Mouse (Mus musculus): Measurements from ENCODE around the gene Hoxd3. TPM values are rescaled to one million over a fixed set of nuclear protein-coding genes. Genes with fewer than 3 reads are reported as not detected.

The Hoxd3 gene
- polyA plus RNA-seq, 1 experiment: 5.7 TPM

DNA sequence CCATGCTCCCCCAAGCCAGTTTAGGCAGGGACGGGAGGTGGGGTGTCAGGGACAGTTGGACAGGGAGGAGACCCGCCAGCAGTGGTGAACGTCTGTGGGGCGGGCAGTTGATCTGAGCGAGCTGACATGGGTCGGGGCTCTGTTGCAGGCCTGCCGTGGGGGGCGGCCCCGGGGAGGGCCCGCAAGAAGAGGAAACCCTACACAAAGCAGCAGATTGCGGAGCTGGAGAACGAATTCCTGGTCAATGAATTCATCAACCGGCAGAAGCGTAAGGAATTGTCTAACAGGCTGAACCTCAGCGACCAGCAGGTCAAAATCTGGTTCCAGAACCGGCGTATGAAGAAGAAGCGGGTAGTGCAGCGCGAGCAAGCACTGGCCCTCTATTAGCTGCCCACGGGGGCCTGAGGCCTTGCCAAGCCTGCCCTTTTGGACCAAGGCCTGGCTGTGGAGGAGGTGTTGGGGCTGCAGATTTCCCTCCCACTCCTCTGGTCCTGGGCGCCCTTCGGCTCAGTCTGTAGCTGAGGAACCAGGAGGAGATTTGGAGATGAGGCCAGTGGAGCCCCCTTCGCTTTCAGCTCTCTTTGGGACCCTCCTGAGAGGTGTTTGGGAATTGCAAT lies 36.0 kb upstream of the Hoxd3 start:
- no peak overlapping the region for H3K27ac ChIP-seq (ENCODE audit: insufficient read depth, low read length)
- 4% methylated on average over 23 of the region's 24 CpGs for WGBS
- H3K4me1 ChIP-seq (ENCODE audit: control insufficient read depth, insufficient read depth, low read length): no peaks in the 10 kb centered on the region
- no peak overlapping the region for H3K4me3 ChIP-seq (replicated peaks; ENCODE audit: insufficient read depth, low read depth, low read length)
- TF ChIP-seq POLR2A (IDR thresholded peaks at IDR 0.05; ENCODE audit: borderline replicate concordance, insufficient read depth, low read length) (no peak), CTCF (IDR thresholded peaks at IDR 0.05; ENCODE audit: borderline replicate concordance, insufficient read depth, low read depth, low read length) (no peak)
- no peak for DNase-seq
- peaks cover 8% of the 10 kb centered on the region; the same call in 1 of the 2 replicates for H3K27me3 ChIP-seq (ENCODE audit: control insufficient read depth, insufficient read depth, low read length)

DNA sequence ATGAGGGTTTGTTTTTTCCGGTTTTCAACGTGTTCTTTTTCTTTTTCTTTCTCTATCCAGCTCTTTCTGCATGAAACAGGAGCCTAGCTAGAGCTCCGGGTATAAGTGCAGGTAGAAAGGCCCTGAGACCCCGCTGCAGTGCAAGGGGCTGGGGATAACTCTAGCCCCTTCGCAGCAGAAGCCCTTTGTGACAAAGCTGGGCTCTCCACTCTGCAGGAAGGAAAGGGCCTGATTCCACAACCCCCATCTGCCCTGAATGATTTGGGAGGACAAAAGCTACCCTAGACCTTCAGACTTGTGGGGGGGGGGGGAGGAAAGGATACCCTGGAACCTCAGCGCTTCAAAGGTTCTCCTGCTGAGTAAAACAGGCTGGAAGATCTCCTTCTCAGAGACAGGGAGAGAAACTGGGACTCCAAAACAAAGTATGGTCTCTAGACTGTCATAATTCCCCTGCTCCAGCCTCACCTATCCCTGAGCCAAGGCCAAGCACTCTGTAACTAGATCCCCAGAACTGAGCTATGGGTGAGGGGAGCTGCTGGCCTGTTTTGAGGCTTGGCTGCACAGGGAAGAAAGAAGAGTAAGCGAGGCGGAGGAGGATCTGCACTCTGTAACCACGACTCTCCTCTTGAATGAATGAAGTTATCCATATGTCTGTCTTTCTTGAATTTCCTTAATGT lies 35.2 kb upstream of the Hoxd3 start:
- 3% methylated on average over 9 of the region's 9 CpGs for WGBS

DNA sequence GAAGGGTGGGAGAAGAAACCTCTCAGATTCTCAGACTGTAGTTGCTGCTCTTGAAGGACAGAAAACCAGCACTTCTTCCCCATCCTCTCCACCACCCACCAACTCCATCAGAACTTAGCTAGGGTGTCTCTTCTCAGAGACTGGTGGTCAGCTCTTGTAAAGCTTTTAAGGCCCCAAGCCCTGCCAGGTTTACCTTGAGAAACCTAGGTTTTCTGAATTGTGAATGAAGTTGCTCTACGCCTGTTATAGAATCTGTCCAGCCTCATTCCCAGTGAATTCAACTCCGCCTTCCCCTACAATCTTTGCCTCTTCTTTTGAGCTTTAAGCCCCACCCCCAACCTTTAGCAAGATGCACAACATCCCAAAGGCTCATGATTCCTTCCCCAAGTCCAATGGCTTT lies 34.6 kb upstream of the Hoxd3 start:
- Histone ChIP-seq H3K4me1 (ENCODE audit: control insufficient read depth, insufficient read depth, low read length) (no peaks in the 10 kb centered on the region), H3K4me3 (replicated peaks; ENCODE audit: insufficient read depth, low read depth, low read length) (no peak overlapping the region), H3K27me3 (ENCODE audit: control insufficient read depth, insufficient read depth, low read length) (peaks cover 8% of the 10 kb centered on the region; the same call in 1 of the 2 replicates), H3K27ac (ENCODE audit: insufficient read depth, low read length) (no peak overlapping the region)
- WGBS: 11% methylated on average over 2 of the region's 2 CpGs
- TF ChIP-seq POLR2A (IDR thresholded peaks at IDR 0.05; ENCODE audit: borderline replicate concordance, insufficient read depth, low read length) (no peak), CTCF (IDR thresholded peaks at IDR 0.05; ENCODE audit: borderline replicate concordance, insufficient read depth, low read depth, low read length) (no peak)
- no peak for DNase-seq

More for the DNA sequence above, 35.2 kb upstream of the Hoxd3 start:
- peaks cover 8% of the 10 kb centered on the region; the same call in 1 of the 2 replicates for H3K27me3 ChIP-seq (ENCODE audit: control insufficient read depth, insufficient read depth, low read length)
- no peak overlapping the region for H3K4me3 ChIP-seq (replicated peaks; ENCODE audit: insufficient read depth, low read depth, low read length)
- no peaks in the 10 kb centered on the region for H3K4me1 ChIP-seq (ENCODE audit: control insufficient read depth, insufficient read depth, low read length)
- no peak for DNase-seq
- H3K27ac ChIP-seq (ENCODE audit: insufficient read depth, low read length): no peak overlapping the region
- TF ChIP-seq CTCF (IDR thresholded peaks at IDR 0.05; ENCODE audit: borderline replicate concordance, insufficient read depth, low read depth, low read length): no peak
- no peak for TF ChIP-seq POLR2A (IDR thresholded peaks at IDR 0.05; ENCODE audit: borderline replicate concordance, insufficient read depth, low read length)

DNA sequence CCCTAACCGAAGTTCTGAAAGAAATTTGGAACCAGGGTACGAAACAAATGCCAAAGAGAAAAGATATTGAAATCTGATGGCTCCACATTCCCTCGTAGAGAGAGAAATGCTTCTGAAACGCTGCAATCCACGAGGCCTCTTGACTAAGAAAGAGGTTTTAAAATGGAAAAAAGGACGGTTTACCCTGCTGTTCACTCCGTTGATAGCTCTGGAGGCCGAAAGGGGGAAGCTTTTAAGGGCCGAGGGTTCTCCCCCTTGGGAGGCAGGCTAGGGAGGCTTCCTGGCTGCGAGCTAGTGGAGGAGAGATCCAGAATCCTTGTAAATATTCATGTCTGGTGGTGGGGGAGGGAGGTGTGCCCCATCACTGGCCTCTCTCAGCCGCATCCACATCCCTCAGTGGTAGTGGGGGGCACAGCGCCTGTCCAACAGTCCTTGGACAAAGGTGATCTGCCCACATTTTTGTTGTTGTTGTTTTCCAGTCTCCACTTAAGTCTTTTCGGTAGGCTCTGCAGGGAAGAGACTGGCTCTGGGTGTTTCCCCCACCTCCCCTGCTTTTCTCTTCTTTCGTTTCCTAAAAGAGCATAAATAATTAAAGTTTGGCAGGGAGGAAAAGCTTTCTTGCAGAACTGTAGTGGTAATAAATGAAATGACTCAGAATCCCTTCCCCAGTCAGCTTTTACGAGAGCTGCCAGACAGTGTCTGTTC lies 32.7 kb upstream of the Hoxd3 start, which contains the start of gene Hoxd11:
Gene Hoxd11, plus strand, starts transcription at position 667 of the 705 bp plus-strand sequence.
- DNase-seq: no peak
- Histone ChIP-seq H3K4me3 (replicated peaks; ENCODE audit: insufficient read depth, low read depth, low read length) (no peak within 1 kb of the TSS), H3K27ac (ENCODE audit: insufficient read depth, low read length) (no peak within 1 kb of the TSS), H3K4me1 (ENCODE audit: control insufficient read depth, insufficient read depth, low read length) (no peaks in the 10 kb centered on the region), H3K27me3 (ENCODE audit: control insufficient read depth, insufficient read depth, low read length) (peaks cover 16% of the 10 kb centered on the region; the same call in 1 of the 2 replicates)
- 2% methylated on average over 15 of the region's 15 CpGs for WGBS
- TF ChIP-seq POLR2A (IDR thresholded peaks at IDR 0.05; ENCODE audit: borderline replicate concordance, insufficient read depth, low read length) (no peak), CTCF (IDR thresholded peaks at IDR 0.05; ENCODE audit: borderline replicate concordance, insufficient read depth, low read depth, low read length) (no peak)

DNA sequence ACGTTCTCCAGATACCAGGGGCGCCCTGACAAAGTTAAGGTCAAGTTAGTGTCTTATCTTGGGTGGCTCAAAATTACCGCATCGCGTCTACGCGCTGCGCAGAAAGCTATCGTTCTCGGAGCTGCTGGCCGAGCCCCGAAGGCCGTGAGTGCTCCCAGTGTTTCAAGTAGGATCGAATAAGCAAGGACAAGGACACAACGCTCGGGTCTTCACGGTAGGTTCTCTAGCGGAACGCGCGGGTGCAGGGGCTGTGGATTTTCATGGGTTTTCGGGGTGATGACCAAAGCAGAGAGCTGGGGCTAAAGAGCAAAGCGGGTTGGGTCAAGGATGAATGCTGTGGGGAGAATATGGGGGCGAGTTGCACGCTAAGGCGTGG lies 32.1 kb upstream of the Hoxd3 start:
- peaks cover 17% of the 10 kb centered on the region; the same call in 1 of the 2 replicates for H3K27me3 ChIP-seq (ENCODE audit: control insufficient read depth, insufficient read depth, low read length)
- no peak for DNase-seq
- H3K4me3 ChIP-seq (replicated peaks; ENCODE audit: insufficient read depth, low read depth, low read length): no peak overlapping the region
- no peak for TF ChIP-seq CTCF (IDR thresholded peaks at IDR 0.05; ENCODE audit: borderline replicate concordance, insufficient read depth, low read depth, low read length)
- no peak for TF ChIP-seq POLR2A (IDR thresholded peaks at IDR 0.05; ENCODE audit: borderline replicate concordance, insufficient read depth, low read length)
- 3% methylated on average over 26 of the region's 26 CpGs for WGBS
- H3K4me1 ChIP-seq (ENCODE audit: control insufficient read depth, insufficient read depth, low read length): no peaks in the 10 kb centered on the region
- H3K27ac ChIP-seq (ENCODE audit: insufficient read depth, low read length): no peak overlapping the region

DNA sequence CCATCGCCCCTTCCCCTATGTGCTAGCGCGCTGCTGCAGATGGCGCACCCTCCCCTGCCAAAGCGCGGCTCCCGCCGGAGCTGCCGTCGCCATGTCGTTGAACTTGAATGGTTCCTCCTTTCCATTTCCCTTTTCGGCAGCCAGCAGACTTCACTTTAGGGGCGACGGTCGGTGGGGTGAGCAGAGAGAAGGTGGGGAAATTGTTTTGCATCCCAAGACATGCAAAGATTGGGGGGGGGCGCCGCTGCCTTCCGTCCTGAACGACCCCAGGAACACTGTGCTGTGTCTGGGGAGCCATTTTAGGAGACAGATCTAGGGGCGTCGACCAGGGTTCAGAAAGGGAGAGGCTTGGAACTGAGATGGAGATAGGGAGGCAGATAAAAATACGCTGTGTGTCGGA lies 31.7 kb upstream of the Hoxd3 start:
- TF ChIP-seq CTCF (IDR thresholded peaks at IDR 0.05; ENCODE audit: borderline replicate concordance, insufficient read depth, low read depth, low read length): no peak
- TF ChIP-seq POLR2A (IDR thresholded peaks at IDR 0.05; ENCODE audit: borderline replicate concordance, insufficient read depth, low read length): no peak
- DNase-seq: no peak
- 2% methylated on average over 23 of the region's 23 CpGs for WGBS
- H3K27me3 ChIP-seq (ENCODE audit: control insufficient read depth, insufficient read depth, low read length): peaks cover 17% of the 10 kb centered on the region; the same call in 1 of the 2 replicates
- H3K27ac ChIP-seq (ENCODE audit: insufficient read depth, low read length): no peak overlapping the region
- no peak overlapping the region for H3K4me3 ChIP-seq (replicated peaks; ENCODE audit: insufficient read depth, low read depth, low read length)
- no peaks in the 10 kb centered on the region for H3K4me1 ChIP-seq (ENCODE audit: control insufficient read depth, insufficient read depth, low read length)

DNA sequence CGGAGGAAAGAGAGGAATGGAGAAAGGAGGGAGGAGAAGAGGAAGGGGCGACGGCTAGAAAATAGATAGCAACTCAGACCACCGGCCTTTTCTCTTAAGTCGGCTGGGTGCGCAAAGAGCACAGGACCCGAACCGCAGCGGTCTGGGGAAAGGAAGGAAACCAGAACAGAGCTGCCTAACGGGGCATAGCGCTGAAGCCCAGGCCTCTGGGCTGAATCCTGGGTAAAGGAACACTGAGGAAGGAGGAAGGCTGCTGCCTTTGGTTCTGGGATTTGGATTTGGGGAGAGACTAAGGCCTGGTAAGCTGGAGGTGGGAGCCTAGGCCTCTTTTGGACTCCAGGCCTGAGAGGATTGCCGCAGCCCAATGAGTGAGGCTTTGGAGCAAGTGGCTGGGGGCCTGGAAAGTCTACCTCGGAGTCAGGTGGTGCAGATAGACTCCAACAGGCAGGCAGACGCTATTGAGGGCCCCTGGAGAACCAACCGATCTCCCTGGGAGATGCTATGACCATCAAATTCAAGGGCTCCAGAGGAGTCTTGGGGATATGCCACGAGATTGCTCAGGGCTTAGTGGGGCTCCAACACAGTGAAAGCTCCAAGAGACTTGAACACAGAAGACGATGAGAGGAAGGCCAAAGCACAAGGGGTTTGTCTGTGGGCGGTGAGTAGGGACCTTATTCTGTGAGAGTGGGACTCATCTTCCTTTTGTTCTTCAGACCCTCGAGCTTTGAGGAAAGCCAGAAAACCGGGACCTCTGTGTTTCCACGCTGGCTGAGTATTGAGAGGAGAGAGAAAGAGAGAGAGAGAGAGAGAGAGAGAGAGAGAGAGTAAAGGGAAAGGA lies 30.9 kb upstream of the Hoxd3 start:
- Histone ChIP-seq H3K27ac (ENCODE audit: insufficient read depth, low read length) (no peak overlapping the region), H3K27me3 (ENCODE audit: control insufficient read depth, insufficient read depth, low read length) (peaks cover 17% of the 10 kb centered on the region; the same call in 1 of the 2 replicates), H3K4me3 (replicated peaks; ENCODE audit: insufficient read depth, low read depth, low read length) (no peak overlapping the region), H3K4me1 (ENCODE audit: control insufficient read depth, insufficient read depth, low read length) (no peaks in the 10 kb centered on the region)
- 3% methylated on average over 21 of the region's 21 CpGs for WGBS
- TF ChIP-seq POLR2A (IDR thresholded peaks at IDR 0.05; ENCODE audit: borderline replicate concordance, insufficient read depth, low read length): no peak
- TF ChIP-seq CTCF (IDR thresholded peaks at IDR 0.05; ENCODE audit: borderline replicate concordance, insufficient read depth, low read depth, low read length): no peak
- DNase-seq: no peak

All from cerebellum, adult 2 months (tissue).